Mouse (Mus musculus) neural tube, embryonic 15.5 days (tissue): ENCODE measurements around the gene Hip1. TPM values are rescaled to one million over a fixed set of nuclear protein-coding genes. Genes with fewer than 3 reads are reported as not detected.
A peak's percentile ranks its signal among the peaks of the same experiment; 100 is the strongest.

Experiments used
- ATAC-seq: fragments of 200-750 bp; cut with Nextera tagmentation; 2 replicates; pipeline ENCODE4 v1.8.0; 2017; ENCODE audit warnings: mild to moderate bottlenecking, moderate TSS enrichment, moderate library complexity; ENCODE audit not compliant: low FRiP score
- H3K27ac ChIP-seq: fragments of 300-500 bp; sonication (generic); replicated peaks from 2 replicates; pipeline ENCODE4 v1.5.1; 2015; ENCODE audit warnings: mild to moderate bottlenecking, inconsistent platforms
- H3K27me3 ChIP-seq: fragments of 300-500 bp; sonication (generic); replicated peaks from 2 replicates; pipeline ENCODE4 v1.6.1; 2015; ENCODE audit warnings: inconsistent platforms
- H3K36me3 ChIP-seq: fragments of 300-500 bp; sonication (generic); 2 replicates; pipeline ENCODE4 v1.6.1; 2015; ENCODE audit warnings: inconsistent platforms
- H3K4me1 ChIP-seq: fragments of 300-500 bp; sonication (generic); 2 replicates; pipeline ENCODE4 v1.6.1; 2015; ENCODE audit warnings: inconsistent platforms
- H3K4me2 ChIP-seq: fragments of 300-500 bp; sonication (generic); 2 replicates; pipeline ENCODE4 v1.6.1; 2015; ENCODE audit warnings: inconsistent platforms, mild to moderate bottlenecking, moderate library complexity
- H3K4me3 ChIP-seq: fragments of 300-500 bp; sonication (generic); replicated peaks from 2 replicates; pipeline ENCODE4 v1.5.1; 2015; ENCODE audit warnings: mild to moderate bottlenecking, inconsistent platforms
- H3K9ac ChIP-seq: fragments of 300-500 bp; sonication (generic); replicated peaks from 2 replicates; pipeline ENCODE4 v1.6.1; 2015; ENCODE audit warnings: mild to moderate bottlenecking, inconsistent platforms
- H3K9me3 ChIP-seq: fragments of 300-500 bp; sonication (generic); replicated peaks from 2 replicates; pipeline ENCODE4 v1.6.1; 2016; ENCODE audit warnings: inconsistent platforms
- WGBS: fragments of 180-500 bp; shearing (Covaris S2); methylation state at CpG from one replicate; pipeline ENCODE4 v1.1.7; 2015; ENCODE audit warnings: mixed read lengths; 5-methylcytosine and 5-hydroxymethylcytosine counted together
- polyA plus RNA-seq: library from polyadenylated mRNA; unstranded; fragments of >200 nt; fragmentation: Nextera tagmentation; extraction: Ambion mirVana; gene quantifications from 2 replicates; pipeline ENCODE4 v1.2.1, GENCODE M21; 2015

Hip1 gene
- polyA plus RNA-seq, 1 experiment from 2014 or later, result 37.8 TPM

DNA sequence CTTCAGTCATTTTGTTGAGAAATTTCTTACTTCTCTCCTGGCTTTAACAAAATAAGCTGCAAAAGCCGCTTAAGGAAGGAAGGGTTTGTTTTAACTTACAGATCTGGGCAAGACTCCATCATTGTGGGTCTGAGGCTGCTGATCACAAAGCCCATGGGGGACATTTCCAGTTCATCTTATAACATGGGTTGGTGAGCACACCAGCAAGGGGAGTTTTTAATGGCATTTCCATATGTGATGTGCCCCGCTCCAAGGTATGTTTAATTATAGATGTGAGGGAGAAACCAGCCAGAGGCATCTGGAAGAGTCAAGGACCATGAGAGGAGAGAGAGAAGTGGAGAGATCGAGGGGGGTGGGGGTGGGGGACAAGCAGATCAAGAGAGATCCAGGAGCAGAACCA is 12.8 kb upstream of the Hip1 start:
- H3K27ac ChIP-seq, result peak overlapping the region; percentile 76
- WGBS, result 34% methylated on average over 3 of the region's 3 CpGs
- ATAC-seq, result peak; percentile 21; the same call in 1 of the 2 replicates

DNA sequence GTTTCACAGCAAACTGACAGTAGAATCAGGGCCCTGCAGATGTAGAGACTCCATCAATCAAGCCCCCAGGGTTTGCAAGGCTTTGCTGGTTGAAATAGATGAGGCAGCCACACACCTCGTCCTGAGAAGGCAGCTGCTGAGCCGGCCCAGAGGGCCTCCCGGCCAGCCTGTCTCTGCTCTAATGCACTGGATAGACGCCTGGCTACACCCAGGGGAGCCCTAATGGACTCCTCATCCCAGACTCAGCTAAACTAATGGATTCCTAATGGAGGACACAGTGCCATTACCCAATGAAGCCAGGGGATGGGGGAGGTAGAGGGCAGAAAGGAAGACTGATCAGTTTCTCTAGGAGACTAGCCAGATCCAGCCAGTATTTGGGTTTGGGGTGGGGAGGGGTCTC is 12.1 kb upstream of the Hip1 start:
- Histone ChIP-seq H3K27ac (peak overlapping the region; percentile 76), H3K9me3 (no peaks in the 10 kb centered on the region), H3K4me1 (peaks cover 26% of the 10 kb centered on the region), H3K4me3 (no peak overlapping the region), H3K27me3 (no peaks in the 10 kb centered on the region), H3K36me3 (no peaks in the 10 kb centered on the region), H3K4me2 (no peak overlapping the region), H3K9ac (no peak overlapping the region)
- peak; percentile 79 for ATAC-seq
- 13% methylated on average over 4 of the region's 4 CpGs for WGBS

More for the DNA sequence above, 12.8 kb upstream of the Hip1 start:
- Histone ChIP-seq H3K4me1 (peaks cover 26% of the 10 kb centered on the region), H3K4me3 (no peak overlapping the region), H3K36me3 (no peaks in the 10 kb centered on the region), H3K9me3 (no peaks in the 10 kb centered on the region), H3K9ac (no peak overlapping the region), H3K27me3 (no peaks in the 10 kb centered on the region), H3K4me2 (no peak overlapping the region)

DNA sequence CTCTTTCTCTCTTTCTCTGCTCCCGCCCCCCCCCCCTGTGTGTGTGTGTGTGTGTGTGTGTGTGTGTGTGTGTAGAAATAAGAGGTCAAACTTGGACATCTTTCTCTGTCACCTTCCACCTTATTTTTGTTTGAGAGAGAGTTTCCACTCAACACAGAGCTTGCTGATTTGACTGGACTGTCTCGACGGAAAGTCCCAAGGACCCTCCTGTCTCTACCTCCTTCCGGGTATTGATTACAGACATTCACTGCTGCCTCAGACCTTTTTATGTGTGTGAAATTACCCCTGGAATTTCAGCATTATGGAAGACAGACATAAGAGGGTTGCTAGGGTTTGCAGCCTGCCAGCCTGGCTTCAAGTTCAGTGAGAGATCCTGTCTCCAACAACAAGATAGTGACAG is 11.3 kb upstream of the Hip1 start:
- 68% methylated on average over 3 of the region's 4 CpGs for WGBS
- no peak for ATAC-seq
- Histone ChIP-seq H3K36me3 (no peaks in the 10 kb centered on the region), H3K4me2 (no peak overlapping the region), H3K9ac (no peak overlapping the region), H3K27me3 (no peaks in the 10 kb centered on the region), H3K9me3 (no peaks in the 10 kb centered on the region), H3K4me3 (no peak overlapping the region), H3K27ac (peak overlapping the region; percentile 76), H3K4me1 (peaks cover 26% of the 10 kb centered on the region)

DNA sequence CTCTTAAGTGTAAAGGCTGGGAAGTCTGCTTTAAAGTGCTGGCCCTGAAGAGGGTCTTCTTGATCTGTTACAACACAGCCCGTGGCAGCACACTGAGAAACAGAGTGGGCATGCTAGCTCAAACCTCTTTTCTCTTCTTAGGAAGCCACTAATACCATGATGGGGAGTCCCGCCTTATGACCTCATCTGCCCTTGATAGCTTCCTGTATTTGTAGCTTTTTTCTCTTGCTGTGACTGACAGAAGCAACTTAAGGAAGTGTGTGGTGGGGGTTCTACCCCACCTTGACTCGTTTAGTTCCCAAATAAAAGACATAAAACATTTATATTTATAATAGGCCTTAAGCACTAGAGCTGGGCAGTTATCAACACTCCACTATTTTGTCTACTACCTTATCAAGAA is 6.7 kb upstream of the Hip1 start:
- Histone ChIP-seq H3K4me2 (no peak overlapping the region), H3K4me3 (no peak overlapping the region), H3K27me3 (no peaks in the 10 kb centered on the region), H3K9ac (no peak overlapping the region), H3K27ac (no peak overlapping the region), H3K36me3 (no peaks in the 10 kb centered on the region), H3K9me3 (no peaks in the 10 kb centered on the region), H3K4me1 (peaks cover 7% of the 10 kb centered on the region; the same call in 1 of the 2 replicates)
- WGBS, result 82% methylated on average over 3 of the region's 3 CpGs
- ATAC-seq, result no peak

DNA sequence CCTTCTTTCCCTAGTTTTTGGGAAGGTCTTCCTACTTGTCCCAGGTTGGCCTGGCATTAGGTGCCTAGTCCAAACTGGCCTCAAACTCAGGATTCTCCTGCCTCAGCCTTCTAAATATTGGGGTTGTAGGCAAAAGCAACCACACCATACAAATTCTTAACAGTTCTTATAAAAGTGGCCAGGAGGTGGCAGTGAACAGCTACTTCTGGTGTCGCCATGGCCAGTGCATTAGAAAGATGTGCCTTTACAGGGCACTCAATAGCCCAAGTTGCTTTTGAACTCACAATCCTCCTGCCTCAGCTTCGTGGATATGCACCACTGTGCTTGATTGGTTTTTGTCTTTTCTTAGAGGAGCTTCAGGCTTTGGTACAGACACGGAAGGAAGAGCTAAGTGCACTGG is 6.0 kb upstream of the Hip1 start:
- ATAC-seq, result no peak
- H3K4me3 ChIP-seq, result no peak overlapping the region
- H3K9me3 ChIP-seq, result no peaks in the 10 kb centered on the region
- no peak overlapping the region for H3K4me2 ChIP-seq
- 32% methylated on average over 3 of the region's 3 CpGs for WGBS
- H3K9ac ChIP-seq, result no peak overlapping the region
- no peaks in the 10 kb centered on the region for H3K27me3 ChIP-seq
- no peak overlapping the region for H3K27ac ChIP-seq
- H3K4me1 ChIP-seq, result peaks cover 6% of the 10 kb centered on the region; the same call in 1 of the 2 replicates
- no peaks in the 10 kb centered on the region for H3K36me3 ChIP-seq

DNA sequence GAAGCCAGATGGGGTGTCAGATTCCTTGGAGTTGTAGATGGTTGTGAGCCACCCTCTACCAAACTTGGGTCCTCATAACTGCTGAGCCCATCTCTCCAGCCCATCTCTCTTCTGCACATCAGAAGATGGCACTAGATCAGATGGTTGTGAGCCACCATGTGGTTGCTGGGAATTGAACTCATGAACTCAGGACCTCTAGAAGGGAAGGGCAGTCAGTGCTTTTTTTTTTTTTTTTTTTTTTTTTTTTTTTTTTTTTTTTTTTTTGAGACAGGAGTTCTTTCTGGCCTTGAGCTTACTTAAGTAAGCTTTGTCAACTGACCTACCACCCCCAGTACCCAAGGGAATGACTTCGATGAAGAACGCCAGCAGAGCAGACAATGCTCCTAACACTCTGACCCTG is 3.1 kb upstream of the Hip1 start:
- Histone ChIP-seq H3K4me1 (peaks cover 17% of the 10 kb centered on the region), H3K27ac (no peak overlapping the region), H3K9ac (no peak overlapping the region), H3K4me2 (no peak overlapping the region), H3K27me3 (no peaks in the 10 kb centered on the region), H3K4me3 (no peak overlapping the region), H3K36me3 (no peaks in the 10 kb centered on the region), H3K9me3 (no peaks in the 10 kb centered on the region)
- no peak for ATAC-seq
- WGBS, result 77% methylated on average over 2 of the region's 2 CpGs

DNA sequence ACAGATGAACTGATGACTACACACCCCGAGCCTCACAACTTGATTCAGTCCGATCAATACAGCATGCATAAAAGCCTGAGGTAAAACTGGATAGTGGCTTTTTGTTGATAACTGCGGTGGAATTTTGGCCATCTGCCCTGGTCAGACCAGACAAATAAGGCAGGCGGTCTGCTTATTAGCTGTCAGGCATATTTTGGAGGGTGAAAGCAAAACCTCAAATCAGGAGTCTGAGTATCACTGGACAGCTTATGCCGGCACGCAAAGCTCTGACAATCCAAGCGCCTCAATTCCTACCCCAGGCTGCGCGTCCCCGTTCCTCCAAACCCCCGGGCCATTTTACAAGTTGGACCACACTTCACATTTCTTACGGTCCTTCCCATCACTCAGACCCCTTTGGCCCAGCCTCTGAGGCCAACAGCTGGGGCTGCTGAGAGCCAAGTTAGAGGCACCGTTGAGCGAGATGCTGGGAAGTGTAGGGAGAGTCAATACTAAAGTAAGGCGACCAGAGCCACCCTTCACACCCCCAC is 825 bp downstream of the Hip1 start:
- Histone ChIP-seq H3K27me3 (no peaks in the 10 kb centered on the region), H3K4me2 (peak overlapping the region; percentile 97), H3K4me3 (peak overlapping the region; percentile 84), H3K4me1 (peaks cover 17% of the 10 kb centered on the region), H3K27ac (peak overlapping the region; percentile 74; the same call in 1 of the 2 replicates), H3K9me3 (no peaks in the 10 kb centered on the region), H3K9ac (peak overlapping the region; percentile 82), H3K36me3 (no peaks in the 10 kb centered on the region)
- WGBS, result 6% methylated on average over 15 of the region's 15 CpGs
- no peak for ATAC-seq

DNA sequence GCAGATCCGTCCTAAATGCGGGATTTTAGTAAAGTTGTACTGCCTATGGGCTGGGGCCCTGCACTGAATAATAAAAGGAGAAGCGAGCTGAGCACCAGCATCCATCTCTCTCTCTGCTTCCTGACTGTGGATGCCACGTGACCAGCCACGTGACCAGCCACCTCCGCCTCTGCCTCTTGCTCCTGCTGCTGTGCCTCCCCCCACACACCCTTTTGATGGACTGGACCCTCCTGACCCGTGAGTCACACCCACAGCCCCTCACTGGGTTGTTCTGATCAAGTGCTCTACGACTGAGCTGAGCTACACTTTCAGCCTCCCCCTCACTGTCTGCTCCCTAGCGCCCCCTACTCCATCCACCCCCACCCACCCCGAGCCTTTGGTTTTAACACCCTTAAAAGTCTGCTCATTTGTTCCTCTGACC is 7.1 kb downstream of the Hip1 start:
- Histone ChIP-seq H3K4me2 (no peak overlapping the region), H3K9me3 (no peaks in the 10 kb centered on the region), H3K4me3 (no peak overlapping the region), H3K36me3 (no peaks in the 10 kb centered on the region), H3K4me1 (0 out of 2 replicates have a peak, but pooled peaks cover 5% of the 10 kb centered on the region), H3K27me3 (no peaks in the 10 kb centered on the region), H3K27ac (no peak overlapping the region), H3K9ac (no peak overlapping the region)
- WGBS, result 83% methylated on average over 10 of the region's 10 CpGs
- ATAC-seq, result no peak

DNA sequence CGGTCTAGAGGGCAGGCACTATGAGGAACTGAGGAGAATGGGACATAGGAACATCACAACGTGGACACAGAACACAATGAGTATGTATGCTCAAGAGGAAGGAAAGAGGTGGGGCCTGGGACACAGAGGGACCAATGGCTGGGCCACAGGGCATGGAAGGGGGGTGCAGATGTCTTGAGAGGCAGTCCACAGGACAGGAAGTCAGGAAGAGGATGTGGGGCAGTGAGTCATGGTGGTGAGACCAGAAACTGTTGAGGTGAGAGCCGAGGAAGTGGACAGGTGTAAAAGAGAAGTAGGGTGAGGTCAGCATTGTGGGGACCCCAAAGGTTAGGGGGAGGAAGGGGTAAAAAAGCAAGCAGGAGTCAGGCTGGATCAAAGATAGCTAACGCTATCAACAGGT is 7.6 kb downstream of the Hip1 start:
- H3K27me3 ChIP-seq, result no peaks in the 10 kb centered on the region

DNA sequence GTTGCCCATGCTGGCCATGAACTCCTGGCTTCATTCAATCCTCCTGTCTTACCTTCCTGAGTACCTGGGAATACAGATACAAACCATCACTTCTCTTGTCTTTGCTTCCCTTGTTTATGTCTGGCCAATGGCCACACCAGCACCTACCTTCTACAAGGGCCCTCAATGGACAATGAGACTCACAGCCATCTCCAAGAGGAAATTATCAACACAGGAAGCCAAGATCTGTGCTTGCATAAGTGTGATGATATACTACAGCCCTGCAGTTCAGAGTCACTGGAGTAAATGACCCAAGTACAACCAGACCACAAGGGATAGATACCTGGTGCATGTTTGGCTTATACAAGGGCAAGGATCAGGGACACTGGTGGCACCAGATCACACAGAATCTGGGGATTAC is 9.1 kb downstream of the Hip1 start:
- 0 out of 2 replicates have a peak, but pooled peaks cover 5% of the 10 kb centered on the region for H3K4me1 ChIP-seq
- no peak for ATAC-seq
- H3K4me3 ChIP-seq, result no peak overlapping the region

More for the DNA sequence above, 7.6 kb downstream of the Hip1 start:
- no peaks in the 10 kb centered on the region for H3K9me3 ChIP-seq
- H3K27ac ChIP-seq, result no peak overlapping the region
- 0 out of 2 replicates have a peak, but pooled peaks cover 5% of the 10 kb centered on the region for H3K4me1 ChIP-seq
- no peak overlapping the region for H3K9ac ChIP-seq
- no peak overlapping the region for H3K4me3 ChIP-seq
- no peak overlapping the region for H3K4me2 ChIP-seq
- 80% methylated on average over 4 of the region's 4 CpGs for whole genome bisulfite sequencing
- no peaks in the 10 kb centered on the region for H3K36me3 ChIP-seq
- ATAC-seq, result no peak

DNA sequence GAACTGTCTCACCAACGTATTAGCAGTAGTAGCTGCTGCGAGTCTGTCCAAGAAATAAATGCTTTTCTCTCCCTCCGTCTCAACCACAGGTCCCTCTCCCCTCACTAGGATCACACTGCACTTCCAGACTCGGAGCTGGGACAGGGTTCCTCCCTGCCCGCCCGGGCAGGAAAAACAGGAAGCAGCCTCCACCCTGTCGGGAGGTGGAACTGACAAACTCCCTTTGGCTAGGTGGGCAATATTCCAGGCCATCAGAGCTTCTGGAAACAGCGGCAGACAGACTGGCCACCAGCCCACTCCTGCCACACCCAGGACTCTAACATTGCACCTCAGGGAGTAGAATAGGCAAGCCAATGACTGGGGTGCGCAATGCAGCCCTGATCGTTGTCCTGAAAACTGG is 11.5 kb downstream of the Hip1 start:
- Histone ChIP-seq H3K36me3 (no peaks in the 10 kb centered on the region), H3K9ac (no peak overlapping the region), H3K4me3 (no peak overlapping the region), H3K27me3 (no peaks in the 10 kb centered on the region), H3K9me3 (no peaks in the 10 kb centered on the region), H3K27ac (peak overlapping the region; percentile 18; the same call in 1 of the 2 replicates), H3K4me2 (no peak overlapping the region), H3K4me1 (0 out of 2 replicates have a peak, but pooled peaks cover 5% of the 10 kb centered on the region)
- ATAC-seq, result no peak
- 82% methylated on average over 10 of the region's 10 CpGs for WGBS

More for the DNA sequence above, 9.1 kb downstream of the Hip1 start:
- no peaks in the 10 kb centered on the region for H3K9me3 ChIP-seq
- no peak overlapping the region for H3K27ac ChIP-seq
- no peaks in the 10 kb centered on the region for H3K27me3 ChIP-seq
- no peak overlapping the region for H3K9ac ChIP-seq
- H3K4me2 ChIP-seq, result no peak overlapping the region
- no peaks in the 10 kb centered on the region for H3K36me3 ChIP-seq

DNA sequence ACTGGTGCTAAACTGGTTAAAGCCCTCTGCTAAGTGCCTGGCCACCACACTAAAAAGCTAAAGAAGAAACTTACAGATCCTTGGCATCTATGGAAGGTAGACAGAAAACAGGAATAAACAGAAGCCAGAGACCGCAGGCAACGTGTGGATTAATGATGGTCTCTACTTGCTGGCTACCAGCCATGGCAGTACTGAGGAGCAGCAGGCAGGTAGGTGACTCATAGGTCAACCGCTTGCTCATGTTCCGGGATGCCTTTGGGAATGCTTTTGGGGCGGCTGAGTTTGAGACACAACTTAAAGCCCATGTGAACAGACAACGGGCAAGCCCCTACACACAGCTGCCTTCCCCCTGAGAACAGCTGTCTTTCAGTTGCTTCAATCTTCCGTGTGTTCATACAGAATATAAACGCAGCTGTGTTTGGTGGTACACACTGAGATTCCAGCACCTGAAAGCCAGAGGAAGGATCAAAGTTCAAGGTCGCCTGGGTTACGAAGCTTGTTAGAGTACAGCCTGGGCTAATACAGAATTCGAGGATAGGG is 13.5 kb downstream of the Hip1 start:
- Histone ChIP-seq H3K4me1 (0 out of 2 replicates have a peak, but pooled peaks cover 5% of the 10 kb centered on the region), H3K4me2 (no peak overlapping the region), H3K9me3 (no peaks in the 10 kb centered on the region), H3K27ac (no peak overlapping the region), H3K27me3 (no peaks in the 10 kb centered on the region), H3K4me3 (no peak overlapping the region), H3K9ac (no peak overlapping the region), H3K36me3 (no peaks in the 10 kb centered on the region)
- 84% methylated on average over 11 of the region's 11 CpGs for WGBS
- ATAC-seq, result no peak
